In the genomic region with DNA sequence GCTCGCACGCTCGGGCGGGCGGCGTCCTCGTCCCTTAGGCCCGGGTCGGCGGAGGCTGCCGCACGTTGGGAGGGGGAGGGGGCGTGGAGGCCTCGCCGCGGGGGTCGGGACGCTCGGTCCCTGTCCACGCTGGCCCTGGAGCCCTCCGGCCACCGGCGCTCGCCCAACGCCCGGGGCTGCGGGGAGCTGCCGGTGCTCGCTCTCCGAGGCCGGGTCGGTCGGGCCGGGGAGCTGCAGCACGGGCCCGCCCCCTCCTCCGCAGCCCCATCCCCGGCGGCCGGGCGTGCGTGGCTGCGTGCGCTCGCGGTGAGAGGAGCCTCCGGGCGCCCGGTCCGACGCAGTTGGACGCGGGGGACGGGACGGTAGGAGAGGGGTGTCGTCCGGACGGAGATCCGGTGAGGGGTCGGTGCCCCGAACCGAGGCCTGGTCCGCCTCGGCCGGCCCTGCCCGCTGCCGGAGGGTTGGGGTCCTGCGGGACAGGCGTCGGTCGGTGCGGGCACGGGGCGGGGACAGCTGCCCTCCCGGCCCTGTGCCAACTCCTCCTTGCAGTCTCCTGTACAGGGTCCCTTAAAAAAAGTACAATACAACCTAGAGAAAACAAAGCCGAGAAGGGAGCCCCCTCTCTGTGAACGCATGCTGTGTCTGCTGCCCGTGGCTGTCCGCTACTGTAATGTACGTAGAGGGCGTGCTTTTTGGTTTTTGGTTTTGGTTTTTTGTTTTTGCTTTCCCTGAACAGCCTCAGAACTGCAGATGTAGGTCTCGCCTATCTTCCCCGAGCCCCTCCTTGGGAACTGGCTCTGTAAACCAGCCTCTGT, we compare ENCODE assay signal across 8 mouse cellular contexts. TPM values are rescaled to one million over a fixed set of nuclear protein-coding genes. Genes with fewer than 3 reads are reported as not detected.
A peak's percentile ranks its signal among the peaks of the same experiment; 100 is the strongest.
DNase-seq lines count a peak whose midpoint lies in the region; ATAC-seq and TF ChIP-seq lines count a peak whose summit lies in the region.

No protein-coding gene starts in this region.

- H3K4me3 ChIP-seq in embryonic fibroblast, embryonic 13.5 days (ENCODE audit: insufficient read depth, low read length) = peak overlapping the region; percentile 73
- peak overlapping the region; percentile 81 for H3K4me3 ChIP-seq in heart, embryonic 15.5 days
- H3K4me3 ChIP-seq in liver, embryonic 14.5 days (ENCODE audit: insufficient read depth in 1 of 2, low read depth in 2 of 2, low read length in 2 of 2) = peak overlapping the region; percentile 87 to 98

- under 1% methylated on average over 60 of the region's 83 CpGs for WGBS in heart, embryonic 15.5 days
- under 1% methylated on average over 76 of the region's 83 CpGs for WGBS in liver, embryonic 14.5 days (ENCODE audit: insufficient replicate concordance)

- no peak for TF ChIP-seq EP300 in liver, embryonic 14.5 days (IDR thresholded peaks at IDR 0.05; ENCODE audit: low read depth)

- TF ChIP-seq POLR2A in embryonic fibroblast, embryonic 13.5 days (IDR thresholded peaks at IDR 0.05; ENCODE audit: low read depth, low read length) = no peak

- peak; percentile 14 for ATAC-seq in CD4-positive, CD25-positive, alpha-beta regulatory T cell, adult 4 months
- ATAC-seq in heart, embryonic 15.5 days (replicated peaks; ENCODE audit: insufficient number of reproducible peaks, insufficient read depth, low FRiP score, low read depth) = peak; percentile 59
- ATAC-seq in liver, embryonic 14.5 days (ENCODE audit: insufficient read depth) = peak; percentile 68

- H3K4me2 ChIP-seq in heart, embryonic 15.5 days = peak overlapping the region; percentile 64
- H3K4me2 ChIP-seq in liver, embryonic 14.5 days (ENCODE audit: low read depth) = peak overlapping the region; percentile 98

- peaks cover 4% of the 10 kb centered on the region for H3K4me1 ChIP-seq in embryonic fibroblast, embryonic 13.5 days (ENCODE audit: control insufficient read depth, insufficient read depth, low read length)
- peaks cover 27% of the 10 kb centered on the region for H3K4me1 ChIP-seq in heart, embryonic 15.5 days (replicated peaks)
- peaks cover 22 to 30% of the 10 kb centered on the region in 2 experiments for H3K4me1 ChIP-seq in liver, embryonic 14.5 days (replicated peaks; ENCODE audit: control insufficient read depth in 2 of 2, insufficient read depth in 2 of 2, low read length in 1 of 2)

- no peaks in the 10 kb centered on the region for H3K27me3 ChIP-seq in heart, embryonic 15.5 days
- no peaks in the 10 kb centered on the region for H3K27me3 ChIP-seq in liver, embryonic 14.5 days (ENCODE audit: control insufficient read depth, insufficient read depth, low read length)

- no peaks in the 10 kb centered on the region for H3K9me3 ChIP-seq in heart, embryonic 15.5 days (replicated peaks)
- H3K9me3 ChIP-seq in liver, embryonic 14.5 days (ENCODE audit: control insufficient read depth, low read length) = no peaks in the 10 kb centered on the region

- TF ChIP-seq CTCF in embryonic fibroblast, embryonic 13.5 days (IDR thresholded peaks at IDR 0.05; ENCODE audit: borderline replicate concordance, insufficient read depth, low read length) = peak; percentile 43; the same call in 1 of the 2 replicates
- TF ChIP-seq CTCF in liver, embryonic 14.5 days (IDR thresholded peaks at IDR 0.05; ENCODE audit: low read depth) = peak; percentile 54

- peak; percentile 20 to 21 for DNase-seq in adrenal gland, postnatal 4 days (ENCODE audit: low spot score in 2 of 2)
- peak; percentile 76 for DNase-seq in kidney, postnatal 10 days
- no peak for DNase-seq in liver, embryonic 14.5 days (ENCODE audit: low read depth in 3 of 3, low spot score in 3 of 3)
- peak; percentile 74 for DNase-seq in neural tube, embryonic 10.5 days (ENCODE audit: extremely low spot score, low spot score)
- DNase-seq in testis, postnatal 10 days (ENCODE audit: low spot score) = peak; percentile 78

- H3K9ac ChIP-seq in heart, embryonic 15.5 days = peak overlapping the region; percentile 84
- H3K9ac ChIP-seq in liver, embryonic 14.5 days (replicated peaks) = peak overlapping the region; percentile 94

- H3K27ac ChIP-seq in embryonic fibroblast, embryonic 13.5 days (ENCODE audit: insufficient read depth, low read length) = peak overlapping the region; percentile 60
- H3K27ac ChIP-seq in heart, embryonic 15.5 days = peak overlapping the region; percentile 86
- H3K27ac ChIP-seq in liver, embryonic 14.5 days = peak overlapping the region; percentile 79

- no peaks in the 10 kb centered on the region for H3K36me3 ChIP-seq in heart, embryonic 15.5 days
- no peaks in the 10 kb centered on the region for H3K36me3 ChIP-seq in liver, embryonic 14.5 days (replicated peaks; ENCODE audit: control insufficient read depth, insufficient read depth, low read depth)

RNA-seq across cellular contexts. Expression of a gene that starts 11.7 kb away (rescaled TPM):
- polyA plus RNA-seq in CD4-positive, CD25-positive, alpha-beta regulatory T cell, adult 4 months (2017; shearing (Covaris generic)) = 100 to 1,000 TPM; 447 to 643 TPM
- total RNA-seq in adrenal gland, postnatal 4 days (2021) = 100 to 1,000 TPM; 118 to 128 TPM
- 40.4 and 41.4 TPM in 2 replicates for polyA plus RNA-seq in embryonic fibroblast, embryonic 13.5 days (2011; ENCODE audit: insufficient read length, low read depth, missing spikeins)
- 35.9 and 38.2 TPM in 2 replicates for polyA plus RNA-seq in heart, embryonic 15.5 days (2015; fragmentation: Nextera tagmentation; extraction: Ambion mirVana)
- polyA plus RNA-seq in liver, embryonic 14.5 days (2012; rRNA removed) = 3.0 and 6.6 TPM in 2 replicates
- polyA plus RNA-seq in liver, embryonic 14.5 days (2014; fragmentation: Nextera tagmentation; extraction: Ambion mirVana) = 16.2 and 16.6 TPM in 2 replicates

RNA-seq across cellular contexts. Expression of a gene that starts 40.4 kb away (rescaled TPM):
- polyA plus RNA-seq in CD4-positive, CD25-positive, alpha-beta regulatory T cell, adult 4 months (2017; shearing (Covaris generic)) = 10 to 100 TPM; 65.7 to 68.8 TPM
- 10 to 100 TPM; 45.6 to 48.3 TPM for total RNA-seq in adrenal gland, postnatal 4 days (2021)
- polyA plus RNA-seq in embryonic fibroblast, embryonic 13.5 days (2011; ENCODE audit: insufficient read length, low read depth, missing spikeins) = 89.7 and 99.6 TPM in 2 replicates
- polyA plus RNA-seq in heart, embryonic 15.5 days (2015; fragmentation: Nextera tagmentation; extraction: Ambion mirVana) = 29.8 and 34.6 TPM in 2 replicates
- 9.7 and 9.8 TPM in 2 replicates for polyA plus RNA-seq in liver, embryonic 14.5 days (2012; rRNA removed)
- polyA plus RNA-seq in liver, embryonic 14.5 days (2014; fragmentation: Nextera tagmentation; extraction: Ambion mirVana) = 18.9 and 21.1 TPM in 2 replicates

RNA-seq across cellular contexts. Expression of a gene that starts 40.7 kb away (rescaled TPM):
- 100 to 1,000 TPM; 101 to 113 TPM for polyA plus RNA-seq in CD4-positive, CD25-positive, alpha-beta regulatory T cell, adult 4 months (2017; shearing (Covaris generic))
- total RNA-seq in adrenal gland, postnatal 4 days (2021) = 10 to 100 TPM; 27.7 to 28.8 TPM
- polyA plus RNA-seq in embryonic fibroblast, embryonic 13.5 days (2011; ENCODE audit: insufficient read length, low read depth, missing spikeins) = 60.0 and 61.6 TPM in 2 replicates
- polyA plus RNA-seq in heart, embryonic 15.5 days (2015; fragmentation: Nextera tagmentation; extraction: Ambion mirVana) = 46.7 and 62.8 TPM in 2 replicates
- polyA plus RNA-seq in liver, embryonic 14.5 days (2012; rRNA removed) = 14.3 and 26.6 TPM in 2 replicates
- 55.2 and 61.2 TPM in 2 replicates for polyA plus RNA-seq in liver, embryonic 14.5 days (2014; fragmentation: Nextera tagmentation; extraction: Ambion mirVana)

Comparison
In these comparisons a context has a peak if more than half of its experiments do, and no peak if none do; other contexts are left out.
1. ATAC-seq: peak in every context shown above with its lines; median percentile 68 in liver, embryonic 14.5 days; 59 in heart, embryonic 15.5 days; 14 in CD4-positive, CD25-positive, alpha-beta regulatory T cell, adult 4 months.
2. DNase-seq: peak in adrenal gland, postnatal 4 days (2 of 2), kidney, postnatal 10 days (single experiment), neural tube, embryonic 10.5 days (single experiment) and testis, postnatal 10 days (single experiment); none in liver, embryonic 14.5 days (0 of 3).
3. RNA of a gene that starts 11.7 kb away (polyA plus RNA-seq): 447 to 643 TPM in CD4-positive, CD25-positive, alpha-beta regulatory T cell, adult 4 months; 40.4 to 41.4 TPM in embryonic fibroblast, embryonic 13.5 days, 35.9 to 38.2 TPM in heart, embryonic 15.5 days and 3.0 to 16.6 TPM in liver, embryonic 14.5 days; every median in the first group is over 10 times any median in the second.
4. Peak in every context shown above with its lines, with median percentiles within 50 percentile points of each other: H3K27ac ChIP-seq and H3K4me3 ChIP-seq.